Mouse (Mus musculus) embryo, embryonic 10 days (tissue): ENCODE results near the gene Syngr1.

Source experiments
- DNase-seq: peaks from one replicate; pipeline ENCODE4 v3.0.0-alpha.2; 2015; ENCODE audit warnings: low spot score

The Syngr1 gene

GRCm38 (mm10) chr15:80091121-80091955 lies at the start of gene Syngr1, which contains the start of gene Rpl3:
Gene Syngr1, plus strand, starts transcription at chr15:80091334.
Gene Rpl3, minus strand, starts transcription at chr15:80091868.
- DNase-seq: peak; percentile 56

GRCm38 (mm10) chr15:80042152-80042551 lies 49.0 kb upstream of the Syngr1 start:
- DNase-seq: no peak

GRCm38 (mm10) chr15:80044249-80044648 lies 46.9 kb upstream of the Syngr1 start:
- DNase-seq: no peak

GRCm38 (mm10) chr15:80045749-80046148 lies 45.4 kb upstream of the Syngr1 start:
- DNase-seq: no peak

- DNase-seq: no peak
Measured at GRCm38 (mm10) chr15:80047242-80047641, 43.9 kb upstream of the Syngr1 start.

- no peak for DNase-seq
Measured at GRCm38 (mm10) chr15:80047973-80048372, 43.2 kb upstream of the Syngr1 start.

- DNase-seq: no peak
Measured at GRCm38 (mm10) chr15:80050093-80050492, 41.0 kb upstream of the Syngr1 start.

GRCm38 (mm10) chr15:80051092-80051761 lies 39.9 kb upstream of the Syngr1 start:
- no peak for DNase-seq

GRCm38 (mm10) chr15:80051782-80052181 lies 39.4 kb upstream of the Syngr1 start:
- no peak for DNase-seq

GRCm38 (mm10) chr15:80053381-80054033 lies 37.6 kb upstream of the Syngr1 start:
- DNase-seq: no peak

GRCm38 (mm10) chr15:80054034-80054710 lies 37.0 kb upstream of the Syngr1 start:
- DNase-seq: no peak

- DNase-seq: no peak
Measured at GRCm38 (mm10) chr15:80058151-80058550, 33.0 kb upstream of the Syngr1 start.

GRCm38 (mm10) chr15:80059606-80060005 lies 31.5 kb upstream of the Syngr1 start:
- no peak for DNase-seq

GRCm38 (mm10) chr15:80060356-80061070 lies 30.6 kb upstream of the Syngr1 start:
- no peak for DNase-seq

- DNase-seq: no peak
Measured at GRCm38 (mm10) chr15:80061071-80061550, 30.0 kb upstream of the Syngr1 start.

GRCm38 (mm10) chr15:80062339-80062738 lies 28.8 kb upstream of the Syngr1 start:
- no peak for DNase-seq

- no peak for DNase-seq
Measured at GRCm38 (mm10) chr15:80062821-80063220, 28.3 kb upstream of the Syngr1 start.

- DNase-seq: no peak
Measured at GRCm38 (mm10) chr15:80064965-80065364, 26.2 kb upstream of the Syngr1 start.

- DNase-seq: peak; percentile 70
Measured at GRCm38 (mm10) chr15:80065414-80065813, 25.7 kb upstream of the Syngr1 start.

- no peak for DNase-seq
Measured at GRCm38 (mm10) chr15:80066538-80066937, 24.6 kb upstream of the Syngr1 start.

- DNase-seq: no peak
Measured at GRCm38 (mm10) chr15:80069171-80069570, 22.0 kb upstream of the Syngr1 start.
